Mouse (Mus musculus) adipocyte (in vitro differentiated cells): ENCODE results near the gene Timm13.
A peak's percentile ranks its signal among the peaks of the same experiment; 100 is the strongest.

ENCODE experiments used
- DNase-seq: peaks from one replicate; pipeline ENCODE4 v3.0.0-alpha.2; 2016; ENCODE audit warnings: low spot score

Gene Timm13

DNA sequence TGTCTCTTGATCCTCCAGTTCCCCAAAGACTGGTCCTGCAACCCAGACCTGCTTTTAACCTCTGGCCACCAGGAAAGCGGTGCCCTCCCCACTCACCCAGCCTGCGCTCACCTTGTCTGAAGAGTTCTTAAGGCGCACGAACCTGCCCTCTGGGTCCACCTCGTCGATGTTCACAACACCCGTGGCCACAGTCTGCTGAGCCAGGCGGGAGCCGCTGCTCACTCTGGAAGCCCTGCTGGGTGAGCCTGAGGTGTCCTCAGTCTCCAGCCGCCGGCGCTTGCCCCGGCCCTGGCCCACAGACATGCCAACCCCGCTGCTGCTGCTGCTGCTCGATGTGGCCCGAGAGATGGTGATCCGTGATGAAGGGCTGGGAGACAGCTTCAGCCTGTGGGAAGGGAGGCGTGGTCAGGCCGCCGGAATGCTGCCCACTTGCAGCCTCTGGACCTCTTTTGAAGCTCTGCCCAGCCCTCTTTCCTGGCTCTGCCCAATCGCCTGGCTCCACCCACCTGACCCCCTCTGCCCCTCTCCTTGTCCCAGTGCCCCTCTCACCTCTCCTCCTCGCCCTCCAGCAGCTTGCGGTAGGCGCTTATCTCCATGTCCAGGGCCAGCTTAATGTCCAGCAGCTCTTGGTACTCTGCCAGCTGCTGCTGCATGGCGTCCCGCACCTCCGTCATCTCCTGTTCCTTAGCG is 3.4 kb upstream of the Timm13 start:
- no peak for DNase-seq

DNA sequence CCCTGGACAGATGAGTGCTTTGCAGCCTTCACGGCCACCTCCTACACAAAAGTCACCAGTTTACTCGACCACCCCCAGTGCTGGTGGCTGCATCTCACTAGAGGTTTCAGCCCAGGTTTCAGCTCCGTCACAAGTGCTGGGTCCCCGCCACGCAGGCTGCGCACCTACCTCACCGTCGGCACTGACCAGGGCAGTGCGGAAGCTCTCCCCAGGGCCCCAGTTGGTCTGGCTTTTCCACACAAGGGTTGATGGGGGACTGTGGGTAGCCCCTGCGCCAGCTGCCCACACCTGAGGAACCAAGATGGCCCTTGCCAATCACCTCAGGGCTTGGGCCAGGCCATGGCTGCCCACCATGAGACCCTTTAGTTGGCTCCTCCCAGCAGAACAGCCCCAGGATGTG is 2.5 kb upstream of the Timm13 start:
- DNase-seq: no peak

DNA sequence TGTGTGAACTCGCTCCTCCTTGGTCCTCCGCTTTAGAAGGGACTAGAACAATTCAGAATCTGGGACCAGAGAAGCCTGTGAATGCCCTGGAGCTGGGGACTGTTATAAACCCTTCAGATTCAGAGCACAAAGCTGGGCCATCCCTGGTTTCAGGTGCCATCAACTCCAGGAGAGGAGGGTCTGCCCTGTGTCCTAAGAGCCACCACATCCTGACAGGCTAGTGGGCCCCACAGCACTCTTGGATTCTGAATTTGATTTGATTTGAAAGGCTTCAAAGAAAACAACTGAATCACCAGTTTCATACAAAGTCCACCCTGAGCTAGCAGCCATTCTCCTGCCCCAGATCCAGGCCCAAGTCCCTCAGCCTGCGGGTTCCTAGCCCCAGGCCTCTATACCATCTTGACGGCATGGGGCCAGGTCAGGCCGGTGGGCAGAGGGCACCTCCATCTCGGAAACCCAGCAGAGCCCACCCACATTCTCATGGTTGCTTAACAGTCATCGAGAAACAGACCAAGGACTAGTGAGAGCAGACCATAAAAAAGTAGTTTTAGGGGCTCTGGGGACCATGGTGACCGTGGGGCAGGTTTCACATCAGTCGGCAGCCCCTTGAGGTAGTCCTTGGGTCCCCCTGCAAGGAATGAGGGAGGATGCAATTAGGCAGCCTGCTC is 1.6 kb upstream of the Timm13 start:
- no peak for DNase-seq

DNA sequence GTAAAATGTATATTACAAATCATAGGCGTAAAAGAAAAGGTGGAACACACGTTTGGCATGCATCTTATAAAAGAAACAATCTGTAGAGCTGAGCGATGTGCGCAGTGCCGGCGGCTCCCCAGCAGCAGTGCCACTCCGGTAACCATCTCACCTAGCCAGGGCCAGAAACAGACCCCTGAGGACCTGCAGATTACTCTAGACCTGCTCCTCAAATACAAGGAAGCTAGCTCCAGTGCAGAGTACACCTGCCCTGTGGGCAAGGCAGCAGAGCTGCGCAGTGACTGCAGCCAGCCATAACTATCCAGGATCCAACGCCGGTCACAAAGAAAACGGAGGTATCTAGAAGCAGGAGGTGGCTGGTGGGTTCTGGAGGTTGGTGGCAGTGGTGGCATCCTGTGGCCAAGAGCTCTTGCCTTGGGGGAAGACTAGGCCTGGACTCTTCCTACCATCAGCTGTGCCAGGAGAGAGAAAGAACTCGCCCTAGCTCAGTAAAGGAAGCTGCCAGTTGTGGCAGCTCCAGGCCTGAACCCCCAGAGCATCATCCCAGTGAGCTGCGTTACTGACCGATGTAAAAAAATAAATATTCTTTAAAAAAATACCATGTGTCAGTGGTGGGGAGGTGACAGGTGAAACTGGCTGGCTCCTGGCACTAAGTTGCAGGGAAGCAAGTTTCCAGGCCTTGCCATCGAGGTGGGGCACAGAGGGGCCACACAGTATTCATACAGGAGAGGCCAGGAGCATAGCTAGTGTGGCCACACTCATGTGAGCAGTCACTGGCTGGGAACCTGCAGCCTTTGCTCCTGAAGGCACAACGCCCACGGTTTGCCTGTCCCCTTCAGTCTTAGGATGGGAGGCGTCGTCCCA is 872 bp upstream of the Timm13 start:
- no peak for DNase-seq

DNA sequence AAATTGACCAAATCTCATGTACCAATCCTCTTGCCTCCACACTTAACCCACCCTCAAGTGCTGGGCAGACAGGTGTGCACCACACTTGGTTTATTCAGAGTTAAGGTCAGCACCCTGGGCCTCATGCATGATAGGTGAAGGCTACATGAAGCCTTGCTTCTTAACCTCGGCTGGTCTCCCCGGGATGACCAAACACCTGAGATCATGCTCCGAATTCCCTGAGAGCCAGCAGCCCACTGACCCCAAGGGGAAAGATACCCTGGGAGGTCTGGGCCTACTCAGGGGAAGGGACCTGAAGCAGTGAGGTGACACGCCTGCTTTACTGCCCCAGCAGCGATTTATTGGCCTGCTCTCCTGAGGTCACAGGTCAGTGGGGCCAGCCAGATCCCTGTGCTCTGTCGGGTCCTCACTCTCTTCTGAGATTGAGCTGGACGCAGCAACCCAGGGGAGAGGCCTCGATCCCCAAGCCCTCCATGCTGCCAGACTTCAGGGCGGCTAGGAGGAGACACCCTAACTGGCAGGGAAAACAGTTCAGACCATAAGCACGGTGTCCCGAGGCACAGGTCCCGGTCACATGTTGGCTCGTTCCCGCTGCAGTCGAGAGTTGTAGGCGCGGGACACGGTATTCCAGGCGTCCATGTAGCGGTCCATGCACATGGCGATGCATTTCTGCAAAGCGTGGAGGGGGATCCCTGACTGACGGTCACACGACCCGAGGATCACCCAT is 1.0 kb downstream of the Timm13 start:
- no peak for DNase-seq

DNA sequence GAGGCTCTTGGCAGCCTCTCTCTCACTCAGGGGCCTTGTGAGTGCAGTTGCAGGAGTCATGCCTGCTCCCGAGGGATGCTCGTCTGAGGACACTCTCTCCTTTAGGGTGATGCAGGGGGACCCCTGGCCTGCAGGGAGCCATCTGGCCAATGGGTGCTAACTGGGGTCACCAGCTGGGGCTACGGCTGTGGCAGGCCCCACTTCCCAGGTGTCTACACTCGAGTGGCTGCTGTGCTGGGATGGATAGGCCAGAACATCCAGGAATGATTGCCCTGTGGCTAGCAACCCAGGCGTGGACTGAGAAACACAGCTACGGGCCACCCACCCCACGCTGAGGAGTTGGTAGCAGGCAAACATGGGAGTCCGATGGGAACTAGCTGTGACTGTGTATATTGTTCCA is 1.7 kb downstream of the Timm13 start:
- DNase-seq: no peak

DNA sequence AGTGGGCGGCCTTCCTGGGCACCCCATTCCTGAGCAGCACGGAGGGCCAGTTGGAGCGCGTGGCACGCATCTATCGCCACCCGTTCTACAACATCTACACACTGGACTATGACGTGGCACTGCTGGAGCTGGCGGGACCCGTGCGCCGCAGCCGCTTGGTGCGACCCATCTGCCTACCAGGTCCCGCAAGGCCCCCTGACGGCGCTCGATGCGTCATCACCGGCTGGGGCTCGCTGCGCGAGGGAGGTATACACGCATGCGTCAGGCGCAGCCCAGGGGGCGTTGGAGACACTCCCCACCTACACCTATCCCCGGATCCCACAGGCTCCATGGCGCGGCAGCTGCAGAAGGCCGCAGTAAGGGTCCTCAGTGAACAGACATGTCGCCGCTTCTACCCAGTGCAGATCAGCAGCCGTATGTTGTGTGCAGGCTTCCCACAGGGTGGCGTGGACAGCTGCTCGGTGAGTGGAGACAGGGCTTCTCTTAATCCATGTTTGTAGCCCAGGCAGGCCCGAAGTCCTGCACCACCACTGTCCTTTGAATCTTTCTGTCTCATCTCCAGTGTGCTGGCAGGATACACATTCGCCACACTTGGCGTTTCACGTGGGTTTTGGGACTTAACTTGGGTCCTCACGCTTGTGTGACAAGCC is 2.8 kb downstream of the Timm13 start:
- DNase-seq: no peak

DNA sequence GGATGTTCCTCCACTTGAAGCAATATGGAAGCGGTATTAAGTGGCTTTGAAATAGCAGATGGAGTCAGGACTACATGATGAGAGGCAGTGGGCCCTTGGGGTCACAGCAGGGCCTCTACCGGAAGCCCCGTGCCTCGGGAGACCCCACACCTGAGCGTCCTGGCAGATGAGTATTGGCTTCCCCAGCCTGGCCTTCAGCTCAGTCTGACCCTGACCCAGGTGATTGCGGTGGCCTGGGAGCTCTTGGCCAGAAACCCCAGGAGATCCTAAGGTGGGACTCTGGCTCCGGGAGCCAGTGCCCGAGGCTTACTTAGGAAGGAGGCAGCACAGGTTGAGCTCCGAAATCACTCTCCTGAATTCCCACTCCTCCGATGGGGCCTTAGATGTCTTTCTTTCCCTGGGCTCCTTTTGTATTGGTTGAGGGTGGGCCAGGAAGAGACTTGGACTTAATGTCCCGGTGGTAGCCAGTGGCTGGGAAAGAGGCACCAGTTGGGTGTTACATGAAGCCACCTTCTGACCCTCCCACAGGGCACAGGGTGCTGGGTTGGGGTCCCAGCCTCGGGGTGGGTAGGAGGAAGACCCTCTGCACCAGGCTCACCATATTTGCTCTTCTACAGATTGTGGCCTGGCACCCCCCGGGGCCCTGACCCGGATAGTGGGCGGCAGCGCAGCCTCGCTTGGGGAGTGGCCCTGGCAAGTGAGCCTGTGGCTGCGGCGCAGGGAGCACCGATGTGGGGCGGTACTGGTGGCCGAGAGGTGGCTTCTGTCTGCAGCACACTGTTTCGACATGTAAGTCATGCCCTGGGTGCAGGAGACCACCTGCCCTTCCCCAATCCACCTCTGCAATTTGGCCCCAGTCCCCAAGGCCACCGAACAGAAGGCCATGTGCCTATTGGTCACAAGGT is 3.9 kb downstream of the Timm13 start:
- no peak for DNase-seq

DNA sequence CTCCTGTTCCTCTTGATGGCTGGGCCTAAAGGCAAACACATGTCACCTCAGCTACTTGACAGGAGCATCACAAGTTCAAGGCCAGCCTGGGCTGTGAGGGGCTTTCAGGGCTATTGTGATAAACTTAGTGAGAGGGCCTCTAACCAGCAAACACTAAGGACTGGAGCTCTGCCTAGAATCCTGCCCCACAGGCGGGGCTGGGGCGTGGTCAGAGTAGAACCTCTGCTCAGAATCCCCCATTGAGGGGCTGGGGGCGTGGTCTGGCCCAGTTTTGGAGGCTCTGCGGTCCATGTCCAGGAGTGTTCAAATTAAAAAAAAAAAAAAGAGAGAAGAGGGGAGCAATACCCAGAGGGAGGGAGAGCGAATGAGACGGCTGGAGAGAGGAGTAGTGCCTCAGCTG is 5.1 kb downstream of the Timm13 start:
- no peak for DNase-seq

DNA sequence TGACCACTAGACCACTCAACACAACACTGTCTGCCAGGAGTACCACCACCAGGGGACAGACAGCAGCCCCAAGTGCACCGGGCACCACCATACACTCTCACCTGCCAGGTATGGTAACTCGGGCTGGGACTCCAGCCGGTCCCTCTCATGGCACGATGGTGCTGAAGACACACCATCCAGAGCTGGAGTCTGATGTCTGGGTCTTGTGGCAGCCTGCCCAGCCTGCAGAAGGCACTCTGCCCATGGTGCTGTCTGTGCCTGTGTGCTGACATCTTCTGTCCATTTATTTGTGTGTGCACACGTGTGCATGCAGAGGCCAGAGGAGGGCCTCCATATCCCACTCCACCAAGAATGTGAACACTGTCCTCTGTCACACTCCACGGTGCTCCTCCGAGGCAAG is 5.7 kb downstream of the Timm13 start:
- no peak for DNase-seq

DNA sequence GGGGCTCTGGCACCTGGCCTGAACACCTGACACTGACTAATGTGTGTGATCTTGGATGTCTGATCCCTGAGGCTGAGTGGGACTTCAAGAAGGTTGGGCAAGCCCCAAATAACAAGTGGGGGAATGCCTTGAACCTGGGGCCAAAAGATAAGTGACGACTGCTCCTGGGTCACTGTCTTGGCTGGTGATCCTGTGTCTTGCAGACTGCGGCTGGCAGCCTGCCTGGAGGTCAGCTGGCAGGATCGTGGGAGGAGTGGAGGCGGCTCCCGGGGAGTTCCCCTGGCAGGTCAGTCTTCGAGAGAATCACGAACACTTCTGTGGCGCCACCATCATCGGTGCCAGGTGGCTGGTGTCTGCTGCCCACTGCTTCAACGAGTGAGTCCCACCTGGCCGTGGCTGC is 13.6 kb downstream of the Timm13 start:
- DNase-seq: peak; percentile 73

DNA sequence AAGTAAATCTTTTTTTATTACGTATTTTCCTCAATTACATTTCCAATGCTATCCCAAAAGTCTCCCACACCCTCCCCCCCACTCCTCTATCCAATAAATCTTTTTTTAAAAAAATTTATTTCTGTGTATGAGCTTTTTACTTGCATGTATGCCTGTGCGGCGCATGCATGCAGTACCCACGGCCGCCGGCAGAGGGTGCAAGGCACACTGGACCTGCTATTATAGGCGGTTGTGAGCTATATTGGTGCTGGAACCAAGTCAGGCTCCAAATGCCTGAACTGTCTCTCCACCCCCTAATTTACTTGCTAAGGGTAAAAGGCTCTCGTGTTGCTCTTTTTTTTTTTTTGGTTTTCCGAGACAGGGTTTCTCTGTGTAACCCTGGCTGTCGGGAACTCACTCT is 19.5 kb downstream of the Timm13 start:
- DNase-seq: peak; percentile 50

DNA sequence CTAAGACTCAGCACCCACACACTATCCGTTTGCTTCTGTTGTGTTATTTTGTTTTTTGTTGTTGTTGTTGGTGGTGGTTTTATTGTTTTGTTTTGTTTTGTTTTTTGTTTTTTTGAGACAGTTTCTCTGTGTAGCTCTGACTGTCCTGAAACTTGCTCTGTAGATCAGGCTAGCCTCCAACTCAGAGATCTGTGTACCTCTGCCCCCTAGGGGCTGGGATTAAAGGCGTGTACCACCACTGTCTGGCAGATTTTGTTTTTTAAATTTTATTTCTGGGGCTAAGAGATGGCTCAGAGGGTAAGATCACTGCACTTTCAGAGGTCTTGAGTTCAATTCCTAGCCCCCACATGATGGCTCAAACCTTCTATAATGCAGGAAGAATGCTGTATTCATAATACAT is 19.9 kb downstream of the Timm13 start:
- DNase-seq: no peak

DNA sequence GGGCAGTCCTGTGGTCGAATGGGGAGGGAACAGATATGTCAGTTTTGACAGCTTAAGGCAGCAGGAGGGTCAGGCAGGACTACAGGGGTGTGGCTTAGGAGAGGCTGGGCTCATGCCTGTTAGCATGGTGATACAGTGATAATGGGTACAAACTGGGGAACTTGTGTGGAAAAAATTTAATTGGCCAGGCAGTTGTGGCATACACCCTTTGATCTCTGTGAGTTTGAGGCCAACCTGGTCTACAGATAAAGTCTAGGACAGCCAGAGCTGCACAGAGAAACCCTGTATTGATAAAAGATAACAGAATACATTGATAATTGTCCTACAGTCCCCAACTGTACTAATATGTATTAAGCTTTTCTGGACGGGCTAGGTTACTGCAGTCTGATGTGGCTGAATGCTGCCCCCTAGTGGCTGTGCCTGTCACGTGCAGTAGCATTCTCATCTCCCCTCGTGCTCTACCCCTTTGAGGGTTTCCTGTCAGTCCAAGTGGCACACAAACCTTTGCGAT is 20.6 kb downstream of the Timm13 start:
- DNase-seq: peak; percentile 65

DNA sequence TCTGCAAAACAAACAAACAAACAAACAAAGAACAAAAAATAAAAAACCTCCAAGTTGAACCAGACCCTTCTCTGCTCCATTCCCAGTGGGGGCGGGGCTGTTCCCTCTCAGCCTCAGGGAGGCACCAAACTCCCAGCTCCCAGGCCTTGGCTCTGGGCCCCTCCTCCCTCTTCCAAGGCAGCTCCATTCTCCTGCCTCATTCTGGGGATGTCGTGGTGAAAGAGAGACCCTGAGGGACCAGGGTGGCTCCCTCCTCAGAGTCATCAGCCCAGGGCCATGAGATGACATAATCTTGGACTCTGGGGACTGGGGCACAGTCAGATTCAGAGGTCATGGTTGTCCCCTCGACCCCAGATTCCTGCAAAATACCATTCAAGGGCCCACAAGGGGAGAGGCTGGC is 24.2 kb downstream of the Timm13 start:
- DNase-seq: no peak

DNA sequence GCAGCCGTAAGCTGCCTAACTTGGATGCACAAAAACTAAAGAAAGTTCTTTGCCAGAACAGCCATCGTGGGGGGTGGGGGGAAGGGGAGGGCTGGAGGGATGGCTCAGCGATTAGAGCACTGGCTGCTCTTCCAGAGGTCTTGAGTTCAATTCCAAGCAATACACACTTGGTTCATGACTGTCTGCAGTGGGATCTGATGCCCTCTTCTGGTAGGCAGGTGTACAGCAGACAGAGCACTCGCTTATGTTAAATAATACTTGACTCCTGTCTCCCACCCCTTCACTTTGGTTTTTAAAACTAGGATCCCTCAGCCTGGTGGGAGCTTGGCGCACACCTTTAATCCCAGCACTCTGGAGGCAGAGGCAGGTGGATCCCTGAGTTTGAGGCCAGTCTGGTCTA is 24.7 kb downstream of the Timm13 start:
- peak; percentile 57 for DNase-seq

DNA sequence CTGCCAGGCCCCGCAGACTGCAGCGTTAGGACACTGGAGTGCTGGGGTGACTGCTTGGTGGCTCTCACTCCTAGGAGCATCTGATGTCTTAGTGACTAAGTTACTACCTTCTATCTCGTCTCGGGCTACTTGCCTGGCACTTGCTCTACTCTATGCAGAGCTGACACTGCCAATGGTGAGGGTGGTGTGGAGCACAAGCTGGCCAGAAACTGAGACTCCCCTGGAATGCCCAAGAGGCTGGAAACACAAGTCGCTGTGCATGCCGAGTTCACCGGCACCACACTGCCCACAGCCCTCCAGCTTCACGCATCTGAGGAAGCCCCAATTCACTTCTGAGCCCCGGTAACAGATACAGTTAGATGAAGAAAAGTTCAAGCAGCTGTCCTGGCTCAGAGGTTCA is 26.7 kb downstream of the Timm13 start:
- DNase-seq: no peak

DNA sequence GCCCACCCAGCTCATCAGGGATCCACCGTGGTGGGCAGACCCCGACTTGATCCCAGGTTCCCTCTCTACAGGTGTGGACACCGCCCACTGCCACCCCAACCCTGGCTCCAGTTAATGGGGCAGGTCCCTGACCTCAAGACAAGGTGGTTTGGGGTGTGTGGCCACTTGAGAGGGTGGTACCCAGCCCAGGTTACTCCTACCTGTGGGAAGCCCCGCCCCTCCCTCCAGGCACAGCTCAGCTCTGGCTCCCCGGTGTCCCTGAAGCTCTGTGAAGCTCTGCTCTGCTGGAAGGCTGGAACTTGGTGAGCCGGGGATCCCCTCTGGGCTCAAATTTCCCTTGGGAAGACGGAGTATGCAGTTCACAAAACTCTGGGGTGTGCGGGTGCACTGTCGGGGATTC is 29.2 kb downstream of the Timm13 start, which contains the start of gene Tmprss9:
TSS of gene Tmprss9 (plus strand) at position 268 of the 400 bp plus-strand sequence.
- DNase-seq: no peak

DNA sequence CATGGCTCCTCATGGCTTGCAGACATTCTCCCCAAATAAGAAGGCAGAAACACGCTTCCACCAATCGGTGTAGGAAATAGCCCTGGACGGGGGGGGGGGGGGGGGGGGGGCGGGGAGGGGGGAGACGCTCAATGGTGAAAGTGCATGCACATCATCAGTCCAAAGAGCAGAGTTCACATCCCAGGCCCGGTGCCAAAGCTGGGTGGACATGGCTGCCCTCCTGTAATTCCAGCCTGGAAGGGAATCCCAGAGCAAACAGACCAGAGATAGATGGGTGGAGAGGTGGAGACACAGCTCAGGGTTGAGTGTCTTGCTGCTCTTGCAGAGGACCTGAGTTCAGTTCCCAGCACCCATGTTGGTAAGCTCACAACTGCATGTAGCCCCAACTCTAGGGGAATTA is 29.8 kb downstream of the Timm13 start:
- DNase-seq: no peak

DNA sequence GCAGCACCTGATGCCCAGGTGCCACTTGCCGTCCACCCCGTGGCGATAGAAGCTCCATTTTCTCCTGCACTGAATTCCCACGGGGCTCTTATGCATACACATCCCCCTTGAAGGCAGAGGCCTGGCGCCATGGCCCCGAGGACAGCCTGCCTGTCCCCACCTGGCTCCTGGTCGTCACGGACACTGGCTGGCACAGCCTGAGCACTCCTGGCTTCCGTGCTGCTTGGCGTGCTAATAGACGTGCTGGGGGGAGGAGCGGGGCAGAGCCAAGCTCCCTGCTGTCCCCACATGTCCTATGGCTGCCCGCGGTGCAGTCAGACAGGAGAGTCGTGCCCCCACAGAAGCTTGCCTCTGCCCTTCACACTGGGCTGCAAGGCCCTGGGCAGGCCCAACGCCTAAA is 36.3 kb downstream of the Timm13 start:
- DNase-seq: no peak

DNA sequence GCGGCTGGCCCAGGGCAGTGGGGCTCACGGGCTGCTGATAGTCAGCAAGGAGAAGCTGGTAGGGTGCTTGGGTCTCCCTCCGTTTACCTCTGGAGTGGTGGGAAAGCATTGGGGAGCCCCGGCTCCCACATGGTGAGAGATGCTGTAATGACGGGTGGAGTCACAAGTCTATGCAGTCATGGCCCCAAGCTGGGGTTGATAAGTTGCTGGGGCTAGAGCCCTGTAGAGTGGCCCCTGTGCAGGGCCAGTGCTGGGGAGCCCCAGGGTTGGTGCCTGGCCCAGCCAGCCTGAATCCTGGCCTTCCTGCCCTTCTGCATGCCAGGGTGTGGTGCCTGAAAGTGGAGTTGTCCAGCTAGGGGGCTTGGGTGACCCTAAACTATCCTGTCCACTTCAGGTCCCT is 38.5 kb downstream of the Timm13 start:
- no peak for DNase-seq
